Mouse (Mus musculus) stomach, postnatal 0 days (tissue): ENCODE results near the gene Efcab6.

ENCODE experiments used
- CTCF ChIP-seq: IDR thresholded peaks from 2 replicates; pipeline ENCODE4 v1.5.1; 2016; ENCODE audit warnings: antibody characterized with exemption, low read depth, mild to moderate bottlenecking, moderate library complexity
- EP300 ChIP-seq: optimal IDR thresholded peaks from 2 replicates; pipeline ENCODE3; 2016; ENCODE audit warnings: antibody characterized with exemption

- no peak for TF ChIP-seq CTCF
- TF ChIP-seq EP300, result no peak
Observed at GRCm38 (mm10) chr15:83972206-83972605, 93.0 kb downstream of the Efcab6 start.
